Mouse (Mus musculus) erythroblast, embryonic 14.5 days (primary cell): Measurements from ENCODE around the gene Tppp. TPM values are rescaled to one million over a fixed set of nuclear protein-coding genes. Genes with fewer than 3 reads are reported as not detected.

ENCODE experiments used
- H3K27me3 ChIP-seq: 2 replicates; pipeline ENCODE4 v1.6.1; 2012; ENCODE audit warnings: inconsistent platforms; ENCODE audit not compliant: control insufficient read depth
- H3K36me3 ChIP-seq: 2 replicates; pipeline ENCODE4 v1.6.1; 2012; ENCODE audit warnings: mild to moderate bottlenecking, inconsistent platforms; ENCODE audit not compliant: control insufficient read depth
- H3K4me1 ChIP-seq: 2 replicates; pipeline ENCODE4 v1.6.1; 2012; ENCODE audit warnings: inconsistent platforms; ENCODE audit not compliant: control insufficient read depth
- H3K4me3 ChIP-seq: replicated peaks from 2 replicates; pipeline ENCODE3; 2012; ENCODE audit warnings: moderate library complexity, mild to moderate bottlenecking, inconsistent platforms
- H3K9me3 ChIP-seq: 2 replicates; pipeline ENCODE4 v1.6.1; 2012; ENCODE audit warnings: low read length, inconsistent platforms, mixed read lengths; ENCODE audit not compliant: control insufficient read depth
- GATA1 ChIP-seq: IDR thresholded peaks from 2 replicates; pipeline ENCODE4 v1.6.1; 2012; ENCODE audit warnings: low read length, inconsistent platforms, mixed read lengths
- TAL1 ChIP-seq: IDR thresholded peaks from 3 replicates; pipeline ENCODE4 v1.6.1; 2012; ENCODE audit warnings: low read length, inconsistent platforms, mixed read lengths
- polyA plus RNA-seq: library from polyadenylated mRNA; stranded (reverse); fragments of >175 nt; gene quantifications from 2 replicates; pipeline ENCODE4 v1.2.3, GENCODE M21; 2012

Gene Tppp
- polyA plus RNA-seq, 1 experiment, result not detected

DNA sequence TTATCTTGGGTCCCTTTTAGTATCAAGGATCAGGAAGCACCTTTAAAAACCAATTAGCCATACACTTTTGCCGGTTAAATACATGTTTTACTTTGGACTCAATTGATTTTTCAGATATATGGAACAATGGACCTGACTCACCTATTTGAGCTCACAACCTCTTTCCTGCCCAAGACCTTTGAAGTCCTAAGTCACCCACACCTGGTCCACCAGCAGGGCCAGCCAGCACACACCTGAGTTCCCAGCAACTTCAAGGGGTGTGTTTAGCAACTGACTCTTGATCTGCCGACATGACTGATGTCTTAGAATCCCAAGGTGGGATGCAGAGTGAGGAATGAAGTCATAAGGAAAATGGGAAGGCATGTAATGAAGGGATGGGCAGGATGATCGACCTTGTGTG lies 62.5 kb downstream of the Tppp start:
- TF ChIP-seq TAL1 (no peak), GATA1 (no peak)
- no peaks in the 10 kb centered on the region for H3K36me3 ChIP-seq
- H3K4me1 ChIP-seq, result peaks cover 37% of the 10 kb centered on the region
- H3K27me3 ChIP-seq, result peaks cover 5% of the 10 kb centered on the region
- no peaks in the 10 kb centered on the region for H3K9me3 ChIP-seq
- H3K4me3 ChIP-seq, result no peak overlapping the region

- no peaks in the 10 kb centered on the region for H3K36me3 ChIP-seq
- no peak for TF ChIP-seq TAL1
- peaks cover 21% of the 10 kb centered on the region for H3K27me3 ChIP-seq
- no peaks in the 10 kb centered on the region for H3K9me3 ChIP-seq
- no peak overlapping the region for H3K4me3 ChIP-seq
- H3K4me1 ChIP-seq, result peaks cover 34% of the 10 kb centered on the region
These were observed 64.2 kb downstream of the Tppp start for GRCm38 (mm10) chr13:74073369-74073768.

Other genes with a start within 250 kb of the Tppp start
- gene Nkd2, start 161.8 kb upstream of the Tppp start, polyA plus RNA-seq, result not detected in 2 replicates
- 0.09 and 0.15 TPM in 2 replicates for gene Trip13, start 71.6 kb upstream of the Tppp start, polyA plus RNA-seq
- gene Brd9, start 71.6 kb upstream of the Tppp start, polyA plus RNA-seq, result 6.7 and 7.7 TPM in 2 replicates
- not detected in 2 replicates for gene Zdhhc11, start 45.6 kb upstream of the Tppp start, polyA plus RNA-seq
- 0.34 and 0.61 TPM in 2 replicates for gene Cep72, start 52.9 kb downstream of the Tppp start, polyA plus RNA-seq
- not detected in 2 replicates for gene Slc9a3, start 112.0 kb downstream of the Tppp start, polyA plus RNA-seq
- gene Exoc3, start 199.3 kb downstream of the Tppp start, polyA plus RNA-seq, result 1.8 and 6.1 TPM in 2 replicates